Mouse (Mus musculus) liver, embryonic 12.5 days (tissue): ENCODE results near the gene Olfr873. TPM values are rescaled to one million over a fixed set of nuclear protein-coding genes. Genes with fewer than 3 reads are reported as not detected.
"Not testable (repeated sequence)": the region's sequence is repeated elsewhere in the genome, so short reads cannot be mapped to it uniquely, and the experiment has no call there.

ENCODE experiments used
- ATAC-seq: fragments of 200-750 bp; cut with Nextera tagmentation; 2 replicates; pipeline ENCODE4 v1.8.0; 2017; ENCODE audit warnings: moderate number of reproducible peaks, mild to moderate bottlenecking, moderate library complexity
- H3K27ac ChIP-seq: fragments of 300-500 bp; sonication (generic); 2 replicates; pipeline ENCODE4 v1.5.1; 2016; ENCODE audit warnings: mild to moderate bottlenecking
- H3K27me3 ChIP-seq: fragments of 300-500 bp; sonication (generic); replicated peaks from 2 replicates; pipeline ENCODE4 v1.6.1; 2016; ENCODE audit warnings: mild to moderate bottlenecking, moderate library complexity
- H3K36me3 ChIP-seq: fragments of 300-500 bp; sonication (generic); 2 replicates; pipeline ENCODE4 v1.6.1; 2016; ENCODE audit warnings: mild to moderate bottlenecking, moderate library complexity
- H3K4me1 ChIP-seq: fragments of 300-500 bp; sonication (generic); 2 replicates; pipeline ENCODE4 v1.6.1; 2016
- H3K4me2 ChIP-seq: fragments of 300-500 bp; sonication (generic); 2 replicates; pipeline ENCODE4 v1.6.1; 2016; ENCODE audit warnings: mild to moderate bottlenecking, moderate library complexity
- H3K4me3 ChIP-seq: fragments of 300-500 bp; sonication (generic); 2 replicates; pipeline ENCODE4 v1.5.1; 2016; ENCODE audit warnings: mild to moderate bottlenecking, moderate library complexity
- H3K9ac ChIP-seq: fragments of 300-500 bp; sonication (generic); 2 replicates; pipeline ENCODE4 v1.6.1; 2016; ENCODE audit warnings: mild to moderate bottlenecking, moderate library complexity
- H3K9me3 ChIP-seq: fragments of 300-500 bp; sonication (generic); replicated peaks from 2 replicates; pipeline ENCODE4 v1.6.1; 2016; ENCODE audit warnings: mild to moderate bottlenecking, moderate library complexity
- WGBS: fragments of 180-500 bp; shearing (Covaris S2); methylation state at CpG from one replicate; pipeline ENCODE4 v1.1.7; 2016; ENCODE audit not compliant: insufficient replicate concordance; 5-methylcytosine and 5-hydroxymethylcytosine counted together
- polyA plus RNA-seq: library from polyadenylated mRNA; unstranded; fragments of >200 nt; fragmentation: Nextera tagmentation; extraction: Ambion mirVana; gene quantifications from 2 replicates; pipeline ENCODE4 v1.2.1, GENCODE M21; 2016

The Olfr873 gene
- polyA plus RNA-seq = not detected in 2 replicates

GRCm38 (mm10) chr9:20298232-20298631, at the start of gene Olfr873:
Olfr873 (plus strand) TSS chr9:20298532.
- WGBS = 61% methylated on average over 1 of the region's 1 CpGs
- no peaks in the 10 kb centered on the region for H3K27me3 ChIP-seq
- no peak for ATAC-seq
- H3K9me3 ChIP-seq = no peaks in the 10 kb centered on the region
- H3K9ac ChIP-seq = no peak within 1 kb of the TSS
- no peaks in the 10 kb centered on the region for H3K4me1 ChIP-seq
- no peak within 1 kb of the TSS for H3K27ac ChIP-seq
- no peak within 1 kb of the TSS for H3K4me2 ChIP-seq
- H3K4me3 ChIP-seq = no peak within 1 kb of the TSS
- no peaks in the 10 kb centered on the region for H3K36me3 ChIP-seq

- no peak for ATAC-seq
- H3K9ac ChIP-seq = no peak within 1 kb of the TSS
- no peaks in the 10 kb centered on the region for H3K4me1 ChIP-seq
- no peak within 1 kb of the TSS for H3K27ac ChIP-seq
- H3K4me2 ChIP-seq = no peak within 1 kb of the TSS
- WGBS = 55% methylated on average over 1 of the region's 1 CpGs
- no peaks in the 10 kb centered on the region for H3K9me3 ChIP-seq
- H3K4me3 ChIP-seq = no peak within 1 kb of the TSS
- H3K36me3 ChIP-seq = no peaks in the 10 kb centered on the region
- H3K27me3 ChIP-seq = no peaks in the 10 kb centered on the region
Measured at GRCm38 (mm10) chr9:20282051-20282450, 16.3 kb upstream of the Olfr873 start, which contains the start of gene Olfr39. Olfr39 (plus strand) TSS chr9:20282351.

GRCm38 (mm10) chr9:20295562-20295961, 2.8 kb upstream of the Olfr873 start:
- H3K4me1 ChIP-seq, ATAC-seq, H3K4me3 ChIP-seq, H3K36me3 ChIP-seq, H3K9ac ChIP-seq, H3K27ac ChIP-seq, H3K27me3 ChIP-seq, H3K4me2 ChIP-seq, H3K9me3 ChIP-seq: not testable (repeated sequence)
- WGBS = 64% methylated on average over 5 of the region's 5 CpGs

GRCm38 (mm10) chr9:20335994-20336393, 37.7 kb downstream of the Olfr873 start, which contains the start of gene Olfr18:
Olfr18 (minus strand) TSS chr9:20336094.
- no peak within 1 kb of the TSS for H3K27ac ChIP-seq
- no peaks in the 10 kb centered on the region for H3K9me3 ChIP-seq
- no peak within 1 kb of the TSS for H3K4me2 ChIP-seq
- H3K4me1 ChIP-seq = no peaks in the 10 kb centered on the region
- H3K4me3 ChIP-seq = no peak within 1 kb of the TSS
- H3K27me3 ChIP-seq = no peaks in the 10 kb centered on the region
- no peak within 1 kb of the TSS for H3K9ac ChIP-seq
- no peak for ATAC-seq
- H3K36me3 ChIP-seq = no peaks in the 10 kb centered on the region

GRCm38 (mm10) chr9:20348501-20348900, 50.2 kb downstream of the Olfr873 start:
- Histone ChIP-seq H3K4me1 (no peaks in the 10 kb centered on the region), H3K4me2 (no peak overlapping the region), H3K9ac (no peak overlapping the region), H3K9me3 (no peaks in the 10 kb centered on the region), H3K27ac (no peak overlapping the region), H3K27me3 (no peaks in the 10 kb centered on the region), H3K36me3 (peaks cover 25% of the 10 kb centered on the region), H3K4me3 (no peak overlapping the region)
- no peak for ATAC-seq
- WGBS = 74% methylated on average over 4 of the region's 4 CpGs

Other genes starting within 250 kb of the Olfr873 start
- gene Olfr867, start 241.0 kb upstream of the Olfr873 start, polyA plus RNA-seq = not detected in 2 replicates
- not detected in 2 replicates for gene Olfr868, start 199.9 kb upstream of the Olfr873 start, polyA plus RNA-seq
- gene Olfr869, start 169.5 kb upstream of the Olfr873 start, polyA plus RNA-seq = not detected in 2 replicates
- not detected in 2 replicates for gene Olfr870, start 124.5 kb upstream of the Olfr873 start, polyA plus RNA-seq
- gene Olfr871, start 86.3 kb upstream of the Olfr873 start, polyA plus RNA-seq = not detected in 2 replicates
- not detected in 2 replicates for gene Olfr872, start 61.4 kb upstream of the Olfr873 start, polyA plus RNA-seq
- gene Olfr39, start 16.2 kb upstream of the Olfr873 start, polyA plus RNA-seq = not detected in 2 replicates
- gene Olfr18, start 37.6 kb downstream of the Olfr873 start, polyA plus RNA-seq = not detected in 2 replicates
- 13.7 and 16.1 TPM in 2 replicates for gene Zfp560, start 86.6 kb downstream of the Olfr873 start, polyA plus RNA-seq
- 8.5 TPM in 2 replicates for gene Zfp26, start 161.6 kb downstream of the Olfr873 start, polyA plus RNA-seq
- 8.2 and 8.7 TPM in 2 replicates for gene Zfp426, start 194.2 kb downstream of the Olfr873 start, polyA plus RNA-seq
- 27.1 and 27.8 TPM in 2 replicates for gene Zfp266, start 222.9 kb downstream of the Olfr873 start, polyA plus RNA-seq